Mouse (Mus musculus) activated CD4-positive, CD25-positive, alpha-beta regulatory T cell (primary cell): Measurements from ENCODE around the gene S100a16. TPM values are rescaled to one million over a fixed set of nuclear protein-coding genes. Genes with fewer than 3 reads are reported as not detected.

Experiments used
- polyA plus RNA-seq, 2 experiments: library from polyadenylated mRNA; unstranded; fragments of 100-300 nt; shearing (Covaris generic); gene quantifications; one replicate each; pipeline ENCODE4 v1.2.1; 2017

The S100a16 gene
- polyA plus RNA-seq, result not detected

GRCm38 (mm10) chr3:90537141-90537904 lies at the start of gene S100a16:
S100a16 (plus strand) TSS chr3:90537254.

GRCm38 (mm10) chr3:90490696-90491256 lies 46.3 kb upstream of the S100a16 start, which contains the start of gene Snapin:
Snapin (minus strand) TSS chr3:90491033.

GRCm38 (mm10) chr3:90508950-90509746 lies 27.9 kb upstream of the S100a16 start, which contains the start of gene Chtop:
Chtop (minus strand) TSS chr3:90509498.

GRCm38 (mm10) chr3:90513796-90514590 lies 23.1 kb upstream of the S100a16 start, which contains the start of the genes S100a1 and S100a13:
S100a1 (minus strand) TSS chr3:90514392.
S100a13 (plus strand) TSS chr3:90514435.

DNA sequence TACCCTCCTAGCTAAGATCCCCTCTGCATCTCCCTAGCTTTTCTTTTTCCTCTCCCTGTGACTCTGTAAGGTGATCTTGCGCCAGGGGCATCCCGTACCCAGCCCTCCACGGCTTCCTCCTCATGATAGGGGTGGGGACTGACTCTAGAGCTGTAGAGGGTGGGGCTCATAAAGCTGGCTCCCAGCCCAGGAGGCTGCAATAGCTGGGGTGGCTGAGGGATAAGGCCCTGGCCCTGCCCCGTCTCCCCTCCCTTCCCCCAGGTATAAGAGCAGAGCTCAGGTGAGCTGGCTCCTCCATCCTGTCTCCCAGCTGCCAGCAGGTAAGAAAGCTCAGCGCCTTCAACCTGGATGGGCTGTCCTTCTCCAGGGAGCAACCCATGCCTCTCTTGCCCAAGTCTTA lies 10.5 kb upstream of the S100a16 start, which contains the start of gene S100a14:
TSS of gene S100a14 (plus strand) at position 277 of the 400 bp plus-strand sequence.

DNA sequence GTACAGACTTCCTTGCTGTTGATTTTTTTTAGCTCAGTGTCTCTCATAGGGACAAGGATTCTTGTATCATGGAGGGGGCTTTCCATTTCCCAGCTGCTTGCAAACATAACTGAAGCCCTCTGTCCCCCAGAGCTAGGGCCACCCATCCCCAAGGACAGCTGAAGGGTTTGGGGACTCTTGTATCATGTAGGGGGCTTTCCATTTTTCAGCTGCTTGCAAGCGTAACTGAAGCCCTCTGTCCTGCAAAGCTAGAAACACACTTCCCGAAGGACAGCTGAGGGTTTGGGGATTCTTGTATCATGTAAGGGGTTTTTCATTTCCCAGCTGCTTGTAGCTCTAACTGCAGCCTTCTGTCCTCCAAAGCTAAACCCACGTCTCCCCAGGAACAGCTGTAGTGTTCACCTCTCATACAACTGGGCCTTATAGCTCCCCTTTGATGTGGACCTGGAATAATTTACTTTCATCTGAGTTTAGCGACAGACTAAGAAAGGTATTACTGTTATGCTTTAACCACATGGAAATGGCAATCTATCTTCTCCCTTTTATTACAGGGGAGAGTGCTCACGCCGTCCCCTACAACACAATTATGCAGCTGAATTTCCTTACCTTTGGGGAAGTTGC lies 23.1 kb downstream of the S100a16 start, which contains the start of gene S100a3:
TSS of gene S100a3 (plus strand) at position 571 of the 621 bp plus-strand sequence.

DNA sequence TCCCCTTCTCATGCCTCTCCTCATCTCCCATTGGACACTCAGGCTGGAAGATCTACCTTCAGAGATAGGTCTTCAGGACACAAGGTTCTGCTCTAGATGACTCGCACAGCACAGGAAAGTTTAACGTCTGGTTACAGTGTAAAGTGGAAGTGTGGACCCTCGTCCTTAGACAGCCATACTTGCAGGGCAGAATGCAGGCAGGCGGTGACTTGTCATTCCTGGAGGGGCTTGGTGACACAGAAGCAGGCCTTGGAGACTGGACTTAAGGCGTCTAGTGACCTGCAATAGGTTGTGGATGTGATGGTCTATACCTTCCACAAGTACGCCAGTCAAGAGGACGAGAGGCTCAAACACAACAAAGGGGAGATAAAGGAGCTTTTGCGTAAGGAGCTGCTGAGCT lies 52.9 kb downstream of the S100a16 start, which contains the start of gene S100a2:
TSS of gene S100a2 (plus strand) at position 301 of the 400 bp plus-strand sequence.

Other genes with a start within 250 kb of the S100a16 start
- 10 to 100 TPM in 1 of 2 experiments, 1 to 10 TPM in 1; 9.1 to 13.3 TPM for gene Gatad2b, start 244.1 kb upstream of the S100a16 start, polyA plus RNA-seq
- gene Slc27a3, start 147.3 kb upstream of the S100a16 start, polyA plus RNA-seq, result under 1 TPM in 1 of 2 experiments, not detected in 1; 0.64 TPM
- 10 to 100 TPM; 18.3 to 32.8 TPM for gene Ints3, start 103.6 kb upstream of the S100a16 start, polyA plus RNA-seq
- under 1 TPM in 1 of 2 experiments, not detected in 1; 0.43 TPM for gene Npr1, start 71.4 kb upstream of the S100a16 start, polyA plus RNA-seq
- gene Ilf2, start 61.1 kb upstream of the S100a16 start, polyA plus RNA-seq, result 10 to 100 TPM; 74.7 to 96.6 TPM
- gene Snapin, start 46.2 kb upstream of the S100a16 start, polyA plus RNA-seq, result 10 to 100 TPM; 96.3 to 96.9 TPM
- gene Chtop, start 27.8 kb upstream of the S100a16 start, polyA plus RNA-seq, result 100 to 1,000 TPM; 147 to 160 TPM
- 1 to 10 TPM; 4.4 to 6.8 TPM for gene S100a1, start 22.9 kb upstream of the S100a16 start, polyA plus RNA-seq
- gene S100a13, start 22.8 kb upstream of the S100a16 start, polyA plus RNA-seq, result 100 to 1,000 TPM; 192 to 245 TPM
- gene S100a14, start 10.4 kb upstream of the S100a16 start, polyA plus RNA-seq, result under 1 TPM in 1 of 2 experiments, not detected in 1; 0.68 TPM
- 1 to 10 TPM; 2.0 to 2.8 TPM for gene S100a3, start 23.3 kb downstream of the S100a16 start, polyA plus RNA-seq
- gene S100a2, start 53.0 kb downstream of the S100a16 start, polyA plus RNA-seq, result 1 to 10 TPM in 1 of 2 experiments, under 1 TPM in 1; 0.63 to 1.9 TPM
- not detected for gene Gm42674, start 64.7 kb downstream of the S100a16 start, polyA plus RNA-seq
- 100 to 1,000 TPM in 1 of 2 experiments, 10 to 100 TPM in 1; 94.8 to 925 TPM for gene S100a4, start 66.5 kb downstream of the S100a16 start, polyA plus RNA-seq
- gene S100a5, start 71.3 kb downstream of the S100a16 start, polyA plus RNA-seq, result not detected
- 1,000 to 10,000 TPM in 1 of 2 experiments, 100 to 1,000 TPM in 1; 298 to 1,210 TPM for gene S100a6, start 75.6 kb downstream of the S100a16 start, polyA plus RNA-seq
- not detected for gene S100a7a, start 116.8 kb downstream of the S100a16 start, polyA plus RNA-seq
- under 1 TPM in 1 of 2 experiments, not detected in 1; 0.88 TPM for gene S100a8, start 131.7 kb downstream of the S100a16 start, polyA plus RNA-seq
- gene S100a9, start 158.5 kb downstream of the S100a16 start, polyA plus RNA-seq, result under 1 TPM in 1 of 2 experiments, not detected in 1; 0.33 TPM
- not detected for gene Pglyrp4, start 189.7 kb downstream of the S100a16 start, polyA plus RNA-seq
- gene Gm5849, start 240.6 kb downstream of the S100a16 start, polyA plus RNA-seq, result not detected